8 mouse cellular contexts compared by ENCODE assay signal in genomic region chr7:35386525-35386952, GRCm38 (mm10). TPM values are rescaled to one million over a fixed set of nuclear protein-coding genes. Genes with fewer than 3 reads are reported as not detected.
A peak's percentile ranks its signal among the peaks of the same experiment; 100 is the strongest.
DNase-seq lines count a peak whose midpoint lies in the region; ATAC-seq and TF ChIP-seq lines count a peak whose summit lies in the region.

No protein-coding gene starts in this region.

- peak; percentile 43; the same call in 1 of the 2 replicates for TF ChIP-seq CTCF in midbrain, postnatal 0 days (IDR thresholded peaks at IDR 0.05)

- no peaks in the 10 kb centered on the region for H3K36me3 ChIP-seq in midbrain, postnatal 0 days (ENCODE audit: insufficient read depth, low read length)
- H3K36me3 ChIP-seq in midbrain, embryonic 14.5 days (ENCODE audit: control insufficient read depth, insufficient read depth, low read length): no peaks in the 10 kb centered on the region
- H3K36me3 ChIP-seq in liver, embryonic 12.5 days: peaks cover 5% of the 10 kb centered on the region; the same call in 1 of the 2 replicates

- no peaks in the 10 kb centered on the region for H3K4me1 ChIP-seq in midbrain, postnatal 0 days (ENCODE audit: insufficient read depth, low read length)
- no peaks in the 10 kb centered on the region for H3K4me1 ChIP-seq in midbrain, embryonic 14.5 days (ENCODE audit: control insufficient read depth, insufficient read depth, low read length)
- H3K4me1 ChIP-seq in liver, embryonic 12.5 days: peaks cover 5% of the 10 kb centered on the region; the same call in 1 of the 2 replicates

- H3K27ac ChIP-seq in midbrain, postnatal 0 days (ENCODE audit: low read depth, low read length): no peak overlapping the region
- H3K27ac ChIP-seq in midbrain, embryonic 14.5 days (replicated peaks; ENCODE audit: low read depth, low read length): no peak overlapping the region
- no peak overlapping the region for H3K27ac ChIP-seq in liver, embryonic 12.5 days

- WGBS in midbrain, postnatal 0 days: 69% methylated on average over 6 of the region's 6 CpGs
- 67% methylated on average over 6 of the region's 6 CpGs for WGBS in midbrain, embryonic 14.5 days
- WGBS in liver, embryonic 12.5 days (ENCODE audit: insufficient replicate concordance): 40% methylated on average over 6 of the region's 6 CpGs

- no peak overlapping the region for H3K4me2 ChIP-seq in midbrain, postnatal 0 days (ENCODE audit: low read depth, low read length, poor library complexity, severe bottlenecking)
- H3K4me2 ChIP-seq in midbrain, embryonic 14.5 days (ENCODE audit: low read length): no peak overlapping the region
- H3K4me2 ChIP-seq in liver, embryonic 12.5 days: no peak overlapping the region

- ATAC-seq in midbrain, postnatal 0 days (ENCODE audit: low FRiP score): no peak
- no peak for ATAC-seq in midbrain, embryonic 14.5 days (ENCODE audit: low FRiP score, low TSS enrichment)
- peak; percentile 56 for ATAC-seq in granulocyte monocyte progenitor cell, adult 5-6 weeks (replicated peaks; ENCODE audit: poor library complexity, severe bottlenecking)
- peak; percentile 38 for ATAC-seq in liver, embryonic 12.5 days

- DNase-seq in midbrain, postnatal 0 days (ENCODE audit: low spot score): no peak
- DNase-seq in midbrain, embryonic 14.5 days: no peak
- peak; percentile 40 for DNase-seq in thymus, postnatal 14 days
- no peak for DNase-seq in yolk sac, embryonic 10.5 days (ENCODE audit: low spot score)
- no peak for DNase-seq in right cerebral cortex, postnatal 10 days (ENCODE audit: low spot score in 2 of 2)
- no peak for DNase-seq in layer of hippocampus, postnatal 25 days (ENCODE audit: extremely low spot score in 1 of 2, low spot score in 1 of 2)

- H3K9ac ChIP-seq in midbrain, postnatal 0 days (replicated peaks; ENCODE audit: low read length, poor library complexity, severe bottlenecking): no peak overlapping the region
- no peak overlapping the region for H3K9ac ChIP-seq in midbrain, embryonic 14.5 days (replicated peaks; ENCODE audit: low read length)
- no peak overlapping the region for H3K9ac ChIP-seq in liver, embryonic 12.5 days

- H3K4me3 ChIP-seq in midbrain, postnatal 0 days (ENCODE audit: low read depth, low read length): no peak overlapping the region
- H3K4me3 ChIP-seq in midbrain, embryonic 14.5 days (replicated peaks; ENCODE audit: low read depth, low read length): no peak overlapping the region
- no peak overlapping the region for H3K4me3 ChIP-seq in liver, embryonic 12.5 days

- no peaks in the 10 kb centered on the region for H3K9me3 ChIP-seq in midbrain, postnatal 0 days (ENCODE audit: low read length)
- H3K9me3 ChIP-seq in midbrain, embryonic 14.5 days (ENCODE audit: control insufficient read depth, low read length): no peaks in the 10 kb centered on the region
- H3K9me3 ChIP-seq in liver, embryonic 12.5 days (replicated peaks): no peaks in the 10 kb centered on the region

- no peaks in the 10 kb centered on the region for H3K27me3 ChIP-seq in midbrain, postnatal 0 days (ENCODE audit: insufficient read depth, low read length)
- no peaks in the 10 kb centered on the region for H3K27me3 ChIP-seq in midbrain, embryonic 14.5 days (ENCODE audit: control insufficient read depth, insufficient read depth, low read length)
- H3K27me3 ChIP-seq in liver, embryonic 12.5 days (replicated peaks): no peaks in the 10 kb centered on the region

RNA-seq across cellular contexts. Expression of gene Faap24, which starts 10.1 kb away (rescaled TPM):
- total RNA-seq in midbrain, postnatal 0 days (2014; rRNA removed): 5.8 and 8.8 TPM in 2 replicates
- polyA plus RNA-seq in midbrain, postnatal 0 days (2015; fragmentation: Nextera tagmentation; extraction: Ambion mirVana): 10.4 and 11.5 TPM in 2 replicates
- 17.7 and 19.1 TPM in 2 replicates for polyA plus RNA-seq in midbrain, embryonic 14.5 days (2014; fragmentation: Nextera tagmentation; extraction: Ambion mirVana)
- total RNA-seq in granulocyte monocyte progenitor cell, adult 5-6 weeks (2014; fragmentation: Nextera tagmentation): 15.7 and 16.8 TPM in 2 replicates
- 11.3 and 14.3 TPM in 2 replicates for total RNA-seq in granulocyte monocyte progenitor cell, adult 5-6 weeks (2017)
- 34.4 and 34.7 TPM in 2 replicates for polyA plus RNA-seq in liver, embryonic 12.5 days (2016; fragmentation: Nextera tagmentation; extraction: Ambion mirVana)
- 1 to 10 TPM; 5.3 to 6.9 TPM for total RNA-seq in layer of hippocampus, postnatal 25 days (2021)

RNA-seq across cellular contexts. Expression of gene Cep89, which starts 10.3 kb away (rescaled TPM):
- total RNA-seq in midbrain, postnatal 0 days (2014; rRNA removed): 7.7 and 15.1 TPM in 2 replicates
- polyA plus RNA-seq in midbrain, postnatal 0 days (2015; fragmentation: Nextera tagmentation; extraction: Ambion mirVana): 27.5 and 27.6 TPM in 2 replicates
- 19.7 and 27.2 TPM in 2 replicates for polyA plus RNA-seq in midbrain, embryonic 14.5 days (2014; fragmentation: Nextera tagmentation; extraction: Ambion mirVana)
- total RNA-seq in granulocyte monocyte progenitor cell, adult 5-6 weeks (2014; fragmentation: Nextera tagmentation): 5.7 and 7.2 TPM in 2 replicates
- 8.4 and 10.6 TPM in 2 replicates for total RNA-seq in granulocyte monocyte progenitor cell, adult 5-6 weeks (2017)
- polyA plus RNA-seq in liver, embryonic 12.5 days (2016; fragmentation: Nextera tagmentation; extraction: Ambion mirVana): 25.5 and 25.9 TPM in 2 replicates
- 10 to 100 TPM; 11.8 to 22.6 TPM for total RNA-seq in layer of hippocampus, postnatal 25 days (2021)

RNA-seq across cellular contexts. Expression of gene Rhpn2, which starts 52.6 kb away (rescaled TPM):
- total RNA-seq in midbrain, postnatal 0 days (2014; rRNA removed): 3.1 and 3.5 TPM in 2 replicates
- polyA plus RNA-seq in midbrain, postnatal 0 days (2015; fragmentation: Nextera tagmentation; extraction: Ambion mirVana): 1.7 and 1.9 TPM in 2 replicates
- polyA plus RNA-seq in midbrain, embryonic 14.5 days (2014; fragmentation: Nextera tagmentation; extraction: Ambion mirVana): 1.5 and 1.9 TPM in 2 replicates
- total RNA-seq in granulocyte monocyte progenitor cell, adult 5-6 weeks (2014; fragmentation: Nextera tagmentation): not detected in 2 replicates
- total RNA-seq in granulocyte monocyte progenitor cell, adult 5-6 weeks (2017): not detected in 2 replicates
- polyA plus RNA-seq in liver, embryonic 12.5 days (2016; fragmentation: Nextera tagmentation; extraction: Ambion mirVana): 4.6 and 5.5 TPM in 2 replicates
- total RNA-seq in layer of hippocampus, postnatal 25 days (2021): 1 to 10 TPM; 3.1 to 4.2 TPM

Comparison
In these comparisons a context has a peak if more than half of its experiments do, and no peak if none do; other contexts are left out.
1. ATAC-seq: peak in granulocyte monocyte progenitor cell, adult 5-6 weeks (single experiment) and liver, embryonic 12.5 days (single experiment); none in midbrain, postnatal 0 days (single experiment) and midbrain, embryonic 14.5 days (single experiment).